Mouse (Mus musculus) embryonic facial prominence, embryonic 13.5 days (tissue): ENCODE data around the gene Fcrl6. TPM values are rescaled to one million over a fixed set of nuclear protein-coding genes. Genes with fewer than 3 reads are reported as not detected.
A peak's percentile ranks its signal among the peaks of the same experiment; 100 is the strongest.

ENCODE experiments used
- ATAC-seq: fragments of 200-750 bp; cut with Nextera tagmentation; 2 replicates; pipeline ENCODE4 v1.8.0; 2017; ENCODE audit warnings: low read depth; ENCODE audit not compliant: insufficient number of reproducible peaks, insufficient read depth, low FRiP score, low TSS enrichment
- H3K27ac ChIP-seq: fragments of 300-500 bp; sonication (generic); 2 replicates; pipeline ENCODE4 v1.5.1; 2015; ENCODE audit warnings: moderate library complexity, mild to moderate bottlenecking, inconsistent platforms
- H3K27me3 ChIP-seq: fragments of 300-500 bp; sonication (generic); 2 replicates; pipeline ENCODE4 v1.6.1; 2015; ENCODE audit warnings: mild to moderate bottlenecking, inconsistent platforms
- H3K36me3 ChIP-seq: fragments of 300-500 bp; sonication (generic); 2 replicates; pipeline ENCODE4 v1.6.1; 2015; ENCODE audit warnings: mild to moderate bottlenecking, inconsistent platforms
- H3K4me1 ChIP-seq: fragments of 300-500 bp; sonication (generic); 2 replicates; pipeline ENCODE4 v1.6.1; 2015; ENCODE audit warnings: inconsistent platforms
- H3K4me2 ChIP-seq: fragments of 300-500 bp; sonication (generic); 2 replicates; pipeline ENCODE4 v1.6.1; 2015; ENCODE audit warnings: moderate library complexity, mild to moderate bottlenecking, inconsistent platforms
- H3K4me3 ChIP-seq: fragments of 300-500 bp; sonication (generic); 2 replicates; pipeline ENCODE4 v1.5.1; 2015; ENCODE audit warnings: mild to moderate bottlenecking, inconsistent platforms
- H3K9ac ChIP-seq: fragments of 300-500 bp; sonication (generic); 2 replicates; pipeline ENCODE4 v1.6.1; 2015; ENCODE audit warnings: mild to moderate bottlenecking, inconsistent platforms
- H3K9me3 ChIP-seq: fragments of 300-500 bp; sonication (generic); 2 replicates; pipeline ENCODE4 v1.6.1; 2016; ENCODE audit warnings: inconsistent platforms
- WGBS: fragments of 180-500 bp; shearing (Covaris S2); methylation state at CpG from one replicate; pipeline ENCODE4 v1.1.7; 2015; ENCODE audit warnings: mixed read lengths; 5-methylcytosine and 5-hydroxymethylcytosine counted together
- polyA plus RNA-seq: library from polyadenylated mRNA; unstranded; fragments of >200 nt; fragmentation: Nextera tagmentation; extraction: Ambion mirVana; gene quantifications from 2 replicates; pipeline ENCODE4 v1.2.1, GENCODE M21; 2015

Gene Fcrl6
- polyA plus RNA-seq, 1 experiment from 2014 or later = 0.74 TPM

DNA sequence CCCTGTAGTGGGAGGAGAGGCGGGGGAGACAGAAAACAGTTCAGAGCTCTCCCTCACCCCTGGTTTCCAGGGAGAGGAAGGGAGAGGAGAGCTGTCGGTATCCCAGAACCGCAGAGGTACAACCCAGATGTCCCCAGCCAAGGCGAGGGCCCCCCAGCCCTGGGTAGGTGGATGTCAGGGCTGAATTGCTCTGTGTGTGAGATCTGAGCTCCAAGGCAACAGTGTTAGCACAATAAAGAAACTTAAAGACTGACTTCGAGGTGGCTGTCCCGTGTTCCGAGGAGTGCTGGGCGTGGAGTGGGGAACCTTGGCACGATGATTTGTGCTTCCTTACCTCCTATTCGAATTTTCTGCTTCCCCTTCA lies 38.9 kb downstream of the Fcrl6 start:
- Histone ChIP-seq H3K4me3 (peak overlapping the region; percentile 67), H3K4me1 (peaks cover 28% of the 10 kb centered on the region), H3K9ac (peak overlapping the region; percentile 80), H3K27me3 (peaks cover 49% of the 10 kb centered on the region), H3K27ac (peak overlapping the region; percentile 48; the same call in 1 of the 2 replicates), H3K4me2 (peak overlapping the region; percentile 95), H3K36me3 (no peaks in the 10 kb centered on the region), H3K9me3 (no peaks in the 10 kb centered on the region)
- 1% methylated on average over 10 of the region's 10 CpGs for WGBS
- no peak for ATAC-seq

- Histone ChIP-seq H3K27me3 (peaks cover 49% of the 10 kb centered on the region), H3K4me1 (peaks cover 23% of the 10 kb centered on the region), H3K4me2 (peak overlapping the region; percentile 95), H3K9me3 (no peaks in the 10 kb centered on the region), H3K36me3 (no peaks in the 10 kb centered on the region), H3K27ac (peak overlapping the region; percentile 48; the same call in 1 of the 2 replicates), H3K9ac (peak overlapping the region; percentile 80), H3K4me3 (peak overlapping the region; percentile 67)
- under 1% methylated on average over 66 of the region's 66 CpGs for WGBS
- peak; percentile 84 for ATAC-seq
These were observed 39.5 kb downstream of the Fcrl6 start for GRCm38 (mm10) chr1:172562641-172563464.

DNA sequence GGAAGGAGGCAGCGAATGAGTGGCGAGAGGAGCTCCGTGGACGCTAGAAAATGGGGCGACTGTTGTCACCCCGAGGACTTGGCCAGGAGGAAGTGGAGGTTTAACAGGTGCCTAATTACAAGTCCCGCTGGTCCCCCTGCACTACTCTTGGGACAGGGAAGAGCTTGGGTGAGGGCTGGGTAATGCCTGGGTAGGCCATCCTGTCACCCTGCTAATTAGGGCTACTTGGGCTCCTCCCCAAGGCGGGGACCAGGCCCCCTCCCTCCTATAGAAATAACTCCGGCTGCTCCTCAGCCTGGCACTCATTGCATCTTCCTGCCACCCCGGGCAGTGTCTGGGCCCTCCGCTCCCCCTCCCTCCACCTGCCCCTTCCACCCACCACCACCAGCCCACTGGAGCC lies 46.7 kb downstream of the Fcrl6 start, which contains the start of gene Vsig8:
Gene Vsig8 (plus strand): TSS at position 301 of the 400 bp plus-strand sequence.
- 0 out of 2 replicates have a peak within 1 kb of the TSS, but pooled peaks have one; percentile 41 for H3K9ac ChIP-seq
- no peaks in the 10 kb centered on the region for H3K9me3 ChIP-seq
- H3K36me3 ChIP-seq = no peaks in the 10 kb centered on the region
- no peak within 1 kb of the TSS for H3K4me2 ChIP-seq
- 73% methylated on average over 11 of the region's 11 CpGs for WGBS
- H3K4me1 ChIP-seq = peaks cover 23% of the 10 kb centered on the region
- H3K27ac ChIP-seq = no peak within 1 kb of the TSS
- 0 out of 2 replicates have a peak, but pooled peaks have one; percentile 3 for ATAC-seq
- H3K27me3 ChIP-seq = peaks cover 35% of the 10 kb centered on the region
- no peak within 1 kb of the TSS for H3K4me3 ChIP-seq

GRCm38 (mm10) chr1:172552623-172553022 lies 49.7 kb downstream of the Fcrl6 start:
- no peak overlapping the region for H3K9ac ChIP-seq
- no peak overlapping the region for H3K4me2 ChIP-seq
- ATAC-seq = no peak
- peaks cover 34% of the 10 kb centered on the region for H3K4me1 ChIP-seq
- WGBS = 40% methylated on average over 1 of the region's 1 CpGs
- H3K27me3 ChIP-seq = peaks cover 34% of the 10 kb centered on the region
- H3K27ac ChIP-seq = peak overlapping the region; percentile 39; the same call in 1 of the 2 replicates
- H3K9me3 ChIP-seq = no peaks in the 10 kb centered on the region
- no peaks in the 10 kb centered on the region for H3K36me3 ChIP-seq
- no peak overlapping the region for H3K4me3 ChIP-seq

GRCm38 (mm10) chr1:172551009-172551408 lies 51.3 kb downstream of the Fcrl6 start:
- Histone ChIP-seq H3K4me1 (peaks cover 33% of the 10 kb centered on the region), H3K27me3 (peaks cover 23% of the 10 kb centered on the region), H3K27ac (no peak overlapping the region), H3K9ac (0 out of 2 replicates have a peak overlapping the region, but pooled peaks have one; percentile 44), H3K36me3 (no peaks in the 10 kb centered on the region), H3K4me3 (no peak overlapping the region), H3K4me2 (peak overlapping the region; percentile 60), H3K9me3 (no peaks in the 10 kb centered on the region)
- 48% methylated on average over 7 of the region's 7 CpGs for WGBS
- no peak for ATAC-seq

GRCm38 (mm10) chr1:172550551-172550951 lies 51.8 kb downstream of the Fcrl6 start:
- Histone ChIP-seq H3K4me1 (peaks cover 33% of the 10 kb centered on the region), H3K27ac (no peak overlapping the region), H3K4me3 (peak overlapping the region; percentile 43), H3K36me3 (no peaks in the 10 kb centered on the region), H3K27me3 (peaks cover 19% of the 10 kb centered on the region), H3K9me3 (no peaks in the 10 kb centered on the region), H3K4me2 (peak overlapping the region; percentile 60), H3K9ac (peak overlapping the region; percentile 44; the same call in 1 of the 2 replicates)
- peak; percentile 61 for ATAC-seq
- WGBS = 4% methylated on average over 8 of the region's 8 CpGs

DNA sequence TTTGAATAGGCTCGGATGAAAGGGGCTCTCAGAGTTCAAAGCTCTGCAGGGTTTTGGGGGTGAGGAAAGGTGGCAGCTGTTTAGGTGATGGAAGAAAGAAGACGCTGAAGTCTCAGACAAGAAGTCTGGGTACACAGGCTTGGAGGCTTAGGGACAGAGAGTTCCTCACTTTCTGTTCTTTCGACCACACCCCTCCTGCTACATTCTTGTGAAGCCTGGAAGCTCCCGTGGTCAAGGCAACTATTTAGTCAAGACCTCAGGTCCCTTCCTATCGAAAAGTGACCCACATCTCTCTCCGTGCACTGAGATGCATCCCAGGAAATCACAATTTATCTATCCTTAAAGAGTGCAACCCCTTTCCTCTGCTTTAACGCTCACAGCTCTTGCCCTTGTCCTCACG lies 52.6 kb downstream of the Fcrl6 start:
- H3K9ac ChIP-seq = peak overlapping the region; percentile 44; the same call in 1 of the 2 replicates
- no peaks in the 10 kb centered on the region for H3K36me3 ChIP-seq
- peak overlapping the region; percentile 60 for H3K4me2 ChIP-seq
- WGBS = 6% methylated on average over 8 of the region's 8 CpGs
- peaks cover 33% of the 10 kb centered on the region for H3K4me1 ChIP-seq
- H3K27me3 ChIP-seq = peaks cover 19% of the 10 kb centered on the region
- peak overlapping the region; percentile 43 for H3K4me3 ChIP-seq
- no peaks in the 10 kb centered on the region for H3K9me3 ChIP-seq
- H3K27ac ChIP-seq = no peak overlapping the region
- ATAC-seq = no peak

- peaks cover 19% of the 10 kb centered on the region for H3K27me3 ChIP-seq
- ATAC-seq = no peak
- peaks cover 33% of the 10 kb centered on the region for H3K4me1 ChIP-seq
- no peaks in the 10 kb centered on the region for H3K9me3 ChIP-seq
- H3K9ac ChIP-seq = no peak overlapping the region
- 18% methylated on average over 2 of the region's 2 CpGs for WGBS
- no peak overlapping the region for H3K4me3 ChIP-seq
- H3K27ac ChIP-seq = no peak overlapping the region
- no peaks in the 10 kb centered on the region for H3K36me3 ChIP-seq
- peak overlapping the region; percentile 60 for H3K4me2 ChIP-seq
These were observed 53.0 kb downstream of the Fcrl6 start for GRCm38 (mm10) chr1:172549314-172549713.

DNA sequence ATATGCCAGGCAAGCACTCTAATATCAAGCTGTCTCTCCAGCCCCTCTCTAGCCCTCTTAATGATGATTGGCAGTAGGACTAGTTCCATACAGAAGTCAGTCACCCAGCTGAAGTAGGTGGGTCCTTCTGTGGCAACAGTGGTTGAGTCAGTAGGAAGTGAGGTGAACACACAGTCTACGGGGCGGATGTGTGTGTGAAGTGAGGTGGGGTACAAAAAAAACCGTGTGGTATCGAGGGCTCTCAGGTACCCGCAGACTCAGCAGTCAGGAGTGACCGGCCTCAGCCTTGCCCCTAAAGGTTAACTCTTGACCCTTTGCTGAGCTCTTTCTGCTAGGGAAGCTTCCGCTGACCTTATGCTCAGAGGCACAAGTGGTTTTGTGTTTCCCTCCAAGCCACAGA lies 53.9 kb downstream of the Fcrl6 start:
- no peak overlapping the region for H3K4me2 ChIP-seq
- no peaks in the 10 kb centered on the region for H3K36me3 ChIP-seq
- peaks cover 19% of the 10 kb centered on the region for H3K27me3 ChIP-seq
- H3K4me3 ChIP-seq = no peak overlapping the region
- no peak overlapping the region for H3K27ac ChIP-seq
- WGBS = 22% methylated on average over 7 of the region's 7 CpGs
- no peak overlapping the region for H3K9ac ChIP-seq
- no peaks in the 10 kb centered on the region for H3K9me3 ChIP-seq
- no peak for ATAC-seq
- peaks cover 33% of the 10 kb centered on the region for H3K4me1 ChIP-seq

Other genes starting within 250 kb of the Fcrl6 start
- gene Pigm, start 226.0 kb downstream of the Fcrl6 start, polyA plus RNA-seq = 6.6 and 7.3 TPM in 2 replicates
- gene Slamf9, start 127.2 kb downstream of the Fcrl6 start, polyA plus RNA-seq = 0.47 TPM in 1 of 2 replicates, not detected in the other
- gene Igsf9, start 120.8 kb downstream of the Fcrl6 start, polyA plus RNA-seq = 75.6 and 83.2 TPM in 2 replicates
- gene Tagln2, start 102.5 kb downstream of the Fcrl6 start, polyA plus RNA-seq = 133 and 135 TPM in 2 replicates
- gene Cfap45, start 81.8 kb downstream of the Fcrl6 start, polyA plus RNA-seq = 2.0 and 2.3 TPM in 2 replicates
- gene Vsig8, start 46.6 kb downstream of the Fcrl6 start, polyA plus RNA-seq = 0.40 and 0.77 TPM in 2 replicates
- gene Slamf8, start 12.0 kb downstream of the Fcrl6 start, polyA plus RNA-seq = 0.17 and 0.26 TPM in 2 replicates
- 11.9 and 13.2 TPM in 2 replicates for gene Dusp23, start 30.4 kb upstream of the Fcrl6 start, polyA plus RNA-seq
- gene Crp, start 95.5 kb upstream of the Fcrl6 start, polyA plus RNA-seq = 1.1 TPM in 1 of 2 replicates, not detected in the other